Mouse (Mus musculus) cerebellum, adult 2 months (tissue): ENCODE measurements around the gene Ntrk2. TPM values are rescaled to one million over a fixed set of nuclear protein-coding genes. Genes with fewer than 3 reads are reported as not detected.

Source experiments
- DNase-seq, 2 experiments: peaks; one replicate each; pipeline ENCODE4 v3.0.0; 2021
- H3K27ac ChIP-seq: fragments of 200-500 bp; 2 replicates; pipeline ENCODE4 v1.5.1; 2012; ENCODE audit warnings: low read length, control low read depth, inconsistent platforms; ENCODE audit not compliant: insufficient read depth
- H3K27me3 ChIP-seq: fragments of 200-500 bp; 2 replicates; pipeline ENCODE4 v1.6.1; 2012; ENCODE audit warnings: inconsistent platforms, mild to moderate bottlenecking, low read length, moderate library complexity; ENCODE audit not compliant: control insufficient read depth, insufficient read depth
- H3K4me1 ChIP-seq: fragments of 200-500 bp; 2 replicates; pipeline ENCODE4 v1.6.1; 2011; ENCODE audit warnings: low read length; ENCODE audit not compliant: control insufficient read depth, insufficient read depth
- H3K4me3 ChIP-seq: fragments of 200-500 bp; replicated peaks from 2 replicates; pipeline ENCODE3; 2011; ENCODE audit warnings: mild to moderate bottlenecking, low read depth, low read length, control low read depth; ENCODE audit not compliant: insufficient read depth
- CTCF ChIP-seq: fragments of 200-500 bp; IDR thresholded peaks from 2 replicates; pipeline ENCODE4 v1.5.1; 2011; ENCODE audit warnings: low read depth, mild to moderate bottlenecking, control low read depth, low read length, moderate library complexity, borderline replicate concordance; ENCODE audit not compliant: insufficient read depth
- POLR2A ChIP-seq: fragments of 200-500 bp; IDR thresholded peaks from 2 replicates; pipeline ENCODE4 v1.6.1; 2011; ENCODE audit warnings: low read length, control low read depth, borderline replicate concordance; ENCODE audit not compliant: insufficient read depth
- WGBS: fragments of 180-500 bp; shearing (Covaris S2); methylation state at CpG from one replicate; pipeline ENCODE4 v1.1.7; 2018; 5-methylcytosine and 5-hydroxymethylcytosine counted together
- polyA plus RNA-seq: library from polyadenylated mRNA; depleted of rRNA; stranded (reverse); fragments of >200 nt; gene quantifications from 2 replicates; pipeline ENCODE4 v1.2.3, GENCODE M21; 2012

The Ntrk2 gene
- polyA plus RNA-seq, 1 experiment = 136 TPM

- H3K27me3 ChIP-seq = no peaks in the 10 kb centered on the region
- H3K27ac ChIP-seq = no peak overlapping the region
- H3K4me1 ChIP-seq = peaks cover 5% of the 10 kb centered on the region; the same call in 1 of the 2 replicates
- TF ChIP-seq POLR2A (no peak), CTCF (no peak)
- DNase-seq = no peak
- H3K4me3 ChIP-seq = no peak overlapping the region
- WGBS = 71% methylated on average over 1 of the region's 1 CpGs
Measured at GRCm38 (mm10) chr13:59015360-59015759, 209.0 kb downstream of the Ntrk2 start.

GRCm38 (mm10) chr13:59017121-59017520 is 210.8 kb downstream of the Ntrk2 start:
- Histone ChIP-seq H3K4me1 (peaks cover 8% of the 10 kb centered on the region; the same call in 1 of the 2 replicates), H3K27me3 (no peaks in the 10 kb centered on the region), H3K27ac (no peak overlapping the region), H3K4me3 (no peak overlapping the region)
- DNase-seq = no peak
- 84% methylated on average over 5 of the region's 5 CpGs for WGBS
- TF ChIP-seq POLR2A (no peak), CTCF (no peak)

GRCm38 (mm10) chr13:59022251-59023042 is 216.1 kb downstream of the Ntrk2 start:
- peak; percentile 34 to 40 for DNase-seq
- H3K27ac ChIP-seq = no peak overlapping the region
- peaks cover 14% of the 10 kb centered on the region for H3K4me1 ChIP-seq
- 10% methylated on average over 22 of the region's 22 CpGs for WGBS
- no peaks in the 10 kb centered on the region for H3K27me3 ChIP-seq
- no peak for TF ChIP-seq POLR2A
- H3K4me3 ChIP-seq = peak overlapping the region; percentile 17

GRCm38 (mm10) chr13:59025653-59026052 is 219.3 kb downstream of the Ntrk2 start:
- Histone ChIP-seq H3K4me1 (peaks cover 17% of the 10 kb centered on the region), H3K27me3 (no peaks in the 10 kb centered on the region), H3K4me3 (no peak overlapping the region), H3K27ac (no peak overlapping the region)
- no peak for TF ChIP-seq CTCF
- no peak for TF ChIP-seq POLR2A
- no peak for DNase-seq
- WGBS = 92% methylated on average over 8 of the region's 8 CpGs

- no peak for TF ChIP-seq POLR2A
- TF ChIP-seq CTCF = no peak
- Histone ChIP-seq H3K27me3 (no peaks in the 10 kb centered on the region), H3K4me1 (peaks cover 11% of the 10 kb centered on the region), H3K4me3 (no peak overlapping the region), H3K27ac (no peak overlapping the region)
- DNase-seq = peak in 1 of 2 experiments; percentile 58
- WGBS = 55% methylated on average over 9 of the region's 9 CpGs
Measured at GRCm38 (mm10) chr13:59027436-59027835, 221.1 kb downstream of the Ntrk2 start.

GRCm38 (mm10) chr13:59028546-59028945 is 222.2 kb downstream of the Ntrk2 start:
- 98% methylated on average over 4 of the region's 4 CpGs for WGBS
- TF ChIP-seq CTCF = no peak
- no peak for TF ChIP-seq POLR2A
- no peak overlapping the region for H3K27ac ChIP-seq
- DNase-seq = no peak
- no peaks in the 10 kb centered on the region for H3K27me3 ChIP-seq
- H3K4me1 ChIP-seq = peaks cover 6% of the 10 kb centered on the region
- no peak overlapping the region for H3K4me3 ChIP-seq

- Histone ChIP-seq H3K4me3 (no peak overlapping the region), H3K27me3 (no peaks in the 10 kb centered on the region), H3K4me1 (peaks cover 6% of the 10 kb centered on the region), H3K27ac (no peak overlapping the region)
- 67% methylated on average over 6 of the region's 6 CpGs for WGBS
- DNase-seq = no peak
- TF ChIP-seq POLR2A (no peak), CTCF (no peak)
Measured at GRCm38 (mm10) chr13:59030574-59030973, 224.2 kb downstream of the Ntrk2 start.
